Mouse (Mus musculus) embryo, embryonic 10 days (tissue): ENCODE measurements at regions not wholly inside any gene's neighbourhood (a gene's known extent, or its start where the extent isn't known, plus 50 kb on each side); places are given as distances from the start of the nearest gene placed in this dataset.

Source experiments
- DNase-seq: peaks from one replicate; pipeline ENCODE4 v3.0.0-alpha.2; 2015; ENCODE audit warnings: low spot score

DNA sequence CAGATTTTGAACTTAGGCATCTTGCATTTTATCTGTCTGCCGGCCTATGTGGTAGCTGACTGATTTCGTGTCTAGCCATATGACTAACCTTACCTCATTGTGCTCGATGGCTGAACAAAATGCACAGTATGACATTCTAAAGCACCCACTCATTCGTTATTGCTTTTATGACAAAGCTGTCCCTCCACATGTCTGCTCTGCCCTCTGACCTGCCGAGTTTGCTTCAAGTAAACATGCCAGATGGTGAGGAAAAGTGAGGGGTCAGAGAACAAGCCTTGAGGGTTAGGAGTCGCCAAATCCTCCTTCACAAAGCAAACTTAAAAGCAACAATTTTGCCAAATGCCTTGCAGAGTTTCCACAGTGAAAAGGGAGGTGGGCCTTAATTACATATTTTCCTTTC is 196.0 kb upstream of the Elavl2 start:
- peak; percentile 56 for DNase-seq

DNA sequence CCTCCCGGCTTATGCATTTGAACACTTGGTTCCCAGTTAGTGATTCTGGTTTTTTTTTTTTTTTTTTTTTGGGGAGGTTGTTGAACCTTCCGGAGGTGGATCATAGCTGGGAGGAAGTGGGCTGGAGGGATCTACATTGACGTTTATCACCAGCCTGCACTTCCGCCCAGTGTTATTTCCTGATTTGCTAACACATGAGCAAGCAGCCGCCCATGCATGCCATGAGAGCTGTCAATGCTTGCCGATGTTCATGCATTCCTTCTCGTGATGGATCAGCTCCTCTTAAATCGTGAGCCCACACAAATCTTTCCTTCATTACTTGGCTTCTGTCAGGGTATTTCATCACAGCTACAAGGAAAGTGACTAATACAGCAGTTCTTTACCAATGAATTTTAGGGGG is 195.2 kb upstream of the Elavl2 start:
- peak; percentile 35 for DNase-seq

DNA sequence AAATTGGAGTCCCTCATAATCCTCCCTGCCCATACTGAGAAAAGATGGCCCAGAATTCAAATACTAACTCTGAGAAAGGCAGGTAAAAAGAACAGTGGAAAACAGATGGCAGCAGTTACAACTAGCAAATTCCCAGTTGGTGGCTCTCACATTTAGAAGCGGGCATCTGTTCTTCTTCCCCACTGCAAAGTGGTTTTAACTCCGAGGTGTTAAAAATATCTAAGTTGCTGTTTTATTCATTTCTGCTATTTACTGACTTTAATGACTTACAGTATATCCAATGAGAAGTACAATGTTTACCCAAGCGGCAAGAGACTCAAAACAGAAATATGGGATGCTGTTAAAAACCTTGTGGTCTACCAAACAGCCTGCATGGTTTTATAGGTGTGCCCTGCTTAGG is 189.2 kb upstream of the Elavl2 start:
- DNase-seq = no peak

DNA sequence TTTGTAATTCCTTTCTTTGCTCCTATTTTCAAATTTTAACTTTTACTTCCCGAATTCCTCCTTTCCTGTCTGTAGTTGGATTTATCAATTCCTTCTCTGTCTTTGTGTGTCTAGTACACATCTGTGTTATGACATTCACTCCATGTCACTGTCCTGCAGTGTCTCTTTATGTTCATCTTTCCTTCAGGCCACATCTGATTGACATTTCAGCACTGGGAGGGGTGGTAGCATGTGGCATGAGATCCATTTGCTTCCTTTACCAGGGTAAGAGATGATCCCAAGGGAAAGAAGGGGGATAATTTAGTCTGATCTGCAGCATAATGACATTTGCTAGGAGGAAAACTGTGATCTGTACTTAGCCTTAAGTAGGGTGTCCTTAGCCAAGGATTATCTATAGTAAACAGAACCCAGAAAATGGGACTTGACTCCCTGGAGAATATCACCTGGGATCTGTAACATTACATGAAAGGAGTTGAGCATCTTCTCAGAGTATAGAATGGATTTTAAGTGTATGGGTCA is 187.0 kb upstream of the Elavl2 start:
- no peak for DNase-seq

DNA sequence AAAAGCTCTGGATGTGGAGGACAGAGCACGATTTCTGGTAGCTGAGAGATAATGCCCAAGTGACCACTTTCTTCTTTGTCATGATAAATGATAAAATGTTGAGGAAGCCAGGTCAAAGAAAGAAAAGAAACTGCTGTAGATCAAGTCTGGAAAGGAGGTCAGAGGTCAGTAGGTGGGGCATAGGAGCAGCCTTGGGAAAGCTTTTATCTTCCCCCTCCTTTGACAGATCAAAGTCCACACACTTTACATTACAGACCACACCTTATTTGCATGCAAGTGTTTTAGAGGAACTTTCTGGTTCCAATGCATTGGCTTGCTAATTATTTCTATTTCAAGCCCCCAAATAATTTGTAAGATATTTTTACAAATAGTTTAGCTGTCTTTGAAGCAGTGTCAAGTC is 182.4 kb upstream of the Elavl2 start:
- peak; percentile 5 for DNase-seq

DNA sequence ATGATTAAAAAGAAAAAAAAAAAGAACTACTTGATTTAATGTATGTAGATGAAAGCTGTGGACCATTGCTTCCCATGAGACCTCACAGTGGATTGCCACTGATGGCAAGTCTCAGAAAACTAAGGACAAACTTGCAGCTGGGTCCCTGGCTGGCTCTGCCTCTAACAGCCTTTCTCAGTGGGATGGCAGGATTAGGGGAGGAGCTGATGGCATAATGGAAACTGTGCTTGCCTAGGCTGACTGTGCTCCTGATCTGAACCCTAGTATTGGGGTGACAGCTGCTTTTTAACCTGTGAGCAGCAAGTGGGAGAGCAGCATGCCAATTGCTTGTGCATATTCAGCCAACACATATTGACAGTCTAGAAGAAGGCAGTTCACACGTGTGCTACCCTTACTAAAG is 156.9 kb upstream of the Elavl2 start:
- no peak for DNase-seq

DNA sequence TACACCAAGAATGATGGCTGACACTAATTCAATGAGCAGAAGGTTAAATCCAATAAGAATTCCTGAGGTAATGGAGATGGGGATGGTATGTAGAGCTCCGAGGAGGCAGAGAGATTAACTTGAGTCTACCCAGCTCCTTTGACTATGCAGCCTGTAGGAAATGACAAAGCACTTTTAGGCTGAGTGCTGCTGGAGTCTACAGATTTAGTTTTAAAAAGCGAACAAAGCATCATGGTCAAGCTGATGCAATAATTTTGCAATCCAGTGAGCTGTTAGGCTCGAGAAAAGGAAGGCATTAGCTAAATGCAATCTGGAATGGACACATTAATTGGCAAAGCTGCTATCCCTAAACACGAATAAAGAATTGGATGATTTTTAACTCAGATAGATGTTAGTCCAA is 156.4 kb upstream of the Elavl2 start:
- DNase-seq = no peak

DNA sequence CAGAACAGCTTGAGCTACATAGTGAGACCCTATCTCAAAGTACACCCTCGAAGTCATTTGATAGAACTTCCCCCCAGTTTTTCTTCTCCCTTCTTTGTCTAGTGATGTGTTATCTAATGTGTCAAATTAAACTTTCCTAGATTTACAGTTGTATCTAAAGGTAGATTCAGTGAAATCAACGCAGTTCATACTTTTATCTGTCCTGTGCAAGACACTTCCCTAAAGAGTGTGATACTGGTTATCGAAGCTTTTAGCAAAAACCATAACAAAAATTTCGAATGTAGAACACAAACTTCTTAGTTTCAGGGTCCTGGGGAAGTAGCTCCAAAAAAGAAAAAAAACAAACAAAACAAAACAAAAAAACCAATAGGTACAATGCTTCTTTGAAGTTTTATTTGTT is 123.8 kb upstream of the Elavl2 start:
- no peak for DNase-seq

DNA sequence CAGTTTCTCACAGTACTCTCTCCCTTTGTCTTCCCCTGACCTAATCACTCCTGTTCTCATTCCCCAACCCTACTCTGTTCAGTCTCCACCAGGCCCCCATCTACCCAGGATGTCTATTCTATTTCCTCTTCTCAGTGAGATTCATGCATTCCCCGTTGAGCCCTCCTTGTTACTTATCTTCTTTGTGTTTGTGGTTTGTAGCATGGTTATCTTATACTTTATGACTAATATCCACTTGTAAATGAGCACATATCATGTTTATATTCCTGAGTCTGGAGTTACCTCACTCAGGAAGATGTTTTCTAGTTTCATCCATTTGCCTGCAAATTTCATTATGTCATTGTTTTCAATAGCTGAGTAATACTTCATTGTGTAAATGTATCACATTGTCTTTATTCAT is 111.0 kb upstream of the Elavl2 start:
- no peak for DNase-seq

DNA sequence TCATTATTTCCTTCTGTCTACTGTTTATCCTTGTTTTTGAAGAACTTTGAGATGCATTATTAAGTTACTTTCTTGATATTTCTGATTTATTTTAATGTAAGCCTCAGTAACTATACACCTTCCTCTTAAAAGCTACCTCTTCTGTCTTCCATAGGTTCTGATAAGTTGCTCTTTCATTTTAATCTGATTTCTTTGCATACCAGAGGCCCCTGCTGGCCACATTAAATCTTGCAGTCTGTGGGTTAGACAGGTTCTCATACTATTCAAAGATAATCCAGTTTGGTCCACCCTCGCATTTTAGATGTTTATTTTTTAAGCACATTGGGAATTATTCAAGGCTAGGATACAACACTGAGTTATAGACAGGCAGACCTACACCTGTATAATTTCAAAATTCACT is 109.4 kb upstream of the Elavl2 start:
- DNase-seq = no peak

DNA sequence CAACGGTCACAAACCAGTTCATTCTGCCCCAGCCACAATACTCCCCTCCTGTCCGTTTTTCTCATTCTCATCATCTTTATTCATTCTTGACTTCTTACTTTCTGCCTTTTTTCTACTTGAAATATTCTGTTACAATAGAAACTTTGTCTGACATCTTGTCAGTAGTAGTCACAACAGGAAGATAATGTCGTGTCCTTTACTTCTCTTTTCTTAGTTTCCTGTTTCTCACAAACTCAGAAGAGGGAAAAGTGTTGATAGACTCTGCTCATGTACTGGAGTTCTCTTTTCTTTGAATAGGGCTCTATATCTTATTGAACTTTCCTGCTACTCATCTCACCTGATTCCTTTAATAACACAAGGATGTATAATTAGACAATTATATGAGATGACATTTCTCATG is 102.7 kb upstream of the Elavl2 start:
- DNase-seq = no peak

DNA sequence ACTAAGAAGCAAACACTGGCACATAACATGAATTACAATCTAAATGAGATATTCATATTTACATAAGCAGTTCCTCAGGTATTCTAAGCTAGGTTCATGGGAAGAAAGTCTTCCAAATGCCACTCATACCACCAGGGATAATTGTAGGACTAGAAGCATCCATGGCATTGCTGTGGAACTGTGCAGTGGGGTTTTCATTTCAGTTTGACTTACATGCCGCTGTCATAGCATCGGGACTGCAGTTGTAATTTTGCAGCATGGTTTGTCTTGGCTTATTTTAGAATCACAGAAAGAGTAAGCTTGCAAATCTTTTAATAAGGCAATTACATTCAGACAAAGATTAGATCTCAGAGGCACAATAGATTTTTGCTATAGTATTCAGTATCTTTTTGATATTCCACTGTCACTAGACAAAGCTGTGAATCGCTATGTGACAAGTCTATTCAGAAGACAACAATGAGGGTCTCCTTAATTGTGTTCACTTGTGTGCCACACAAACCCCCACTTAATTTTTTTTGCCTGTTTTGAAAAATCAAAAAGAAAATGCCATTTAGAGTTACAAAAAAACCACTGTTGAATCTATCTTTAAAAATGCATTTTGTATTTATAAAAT is 81.4 kb upstream of the Elavl2 start:
- no peak for DNase-seq
